ENCODE assay signal across 8 mouse cellular contexts in genomic region chr13:56134631-56135181, GRCm38 (mm10). TPM values are rescaled to one million over a fixed set of nuclear protein-coding genes. Genes with fewer than 3 reads are reported as not detected.
A peak's percentile ranks its signal among the peaks of the same experiment; 100 is the strongest.
DNase-seq lines count a peak whose midpoint lies in the region; ATAC-seq and TF ChIP-seq lines count a peak whose summit lies in the region.

No protein-coding gene starts in this region.

- peak overlapping the region; percentile 88 for H3K4me2 ChIP-seq in forebrain, embryonic 12.5 days

- H3K27me3 ChIP-seq in forebrain, embryonic 12.5 days = 0 out of 2 replicates have a peak, but pooled peaks cover 3% of the 10 kb centered on the region
- no peaks in the 10 kb centered on the region for H3K27me3 ChIP-seq in kidney, adult 2 months (replicated peaks; ENCODE audit: control insufficient read depth, insufficient read depth, low read length)
- H3K27me3 ChIP-seq in midbrain, embryonic 10.5 days (ENCODE audit: low read depth, poor library complexity, severe bottlenecking) = no peaks in the 10 kb centered on the region

- H3K4me1 ChIP-seq in forebrain, embryonic 12.5 days = peaks cover 33% of the 10 kb centered on the region
- H3K4me1 ChIP-seq in kidney, adult 2 months (ENCODE audit: control insufficient read depth, insufficient read depth, low read length) = peaks cover 3% of the 10 kb centered on the region; the same call in 1 of the 2 replicates
- peaks cover 42% of the 10 kb centered on the region for H3K4me1 ChIP-seq in midbrain, embryonic 10.5 days

- ATAC-seq in forebrain, embryonic 12.5 days (ENCODE audit: low FRiP score) = peak; percentile 51

- peak overlapping the region; percentile 86 for H3K27ac ChIP-seq in forebrain, embryonic 12.5 days
- H3K27ac ChIP-seq in kidney, adult 2 months (ENCODE audit: insufficient read depth, low read depth, low read length) = peak overlapping the region; percentile 54; the same call in 1 of the 2 replicates
- H3K27ac ChIP-seq in midbrain, embryonic 10.5 days (replicated peaks) = peak overlapping the region; percentile 99

- DNase-seq in right cerebral cortex, adult 18-20 months = peak; percentile 15
- no peak for DNase-seq in right cerebral cortex, postnatal 36 days (ENCODE audit: low spot score in 2 of 2)
- DNase-seq in adrenal gland, postnatal 36 days = peak; percentile 43 to 61
- peak; percentile 50 for DNase-seq in kidney, adult 2 months
- DNase-seq in midbrain, embryonic 10.5 days (ENCODE audit: low spot score) = peak; percentile 60
- peak; percentile 30 to 80 for DNase-seq in spleen, postnatal 4 days (ENCODE audit: low spot score in 2 of 2)
- no peak for DNase-seq in frontal cortex, postnatal 25 days (ENCODE audit: low spot score in 2 of 2)

- peak overlapping the region; percentile 98 for H3K9ac ChIP-seq in forebrain, embryonic 12.5 days

- peaks cover 25% of the 10 kb centered on the region for H3K36me3 ChIP-seq in forebrain, embryonic 12.5 days (replicated peaks)
- H3K36me3 ChIP-seq in kidney, adult 2 months (ENCODE audit: control insufficient read depth, insufficient read depth, low read length) = no peaks in the 10 kb centered on the region
- H3K36me3 ChIP-seq in midbrain, embryonic 10.5 days = peaks cover 39% of the 10 kb centered on the region

- peak overlapping the region; percentile 98 for H3K4me3 ChIP-seq in forebrain, embryonic 12.5 days (replicated peaks)
- H3K4me3 ChIP-seq in kidney, adult 2 months (ENCODE audit: insufficient read depth, low read depth, low read length) = peak overlapping the region; percentile 87
- H3K4me3 ChIP-seq in midbrain, embryonic 10.5 days = peak overlapping the region; percentile 100

- no peak for TF ChIP-seq CTCF in kidney, adult 2 months (conservative IDR thresholded peaks at IDR 0.05; ENCODE audit: insufficient read depth, insufficient read length, low read depth, low read length)

- WGBS in forebrain, embryonic 12.5 days = under 1% methylated on average over 49 of the region's 50 CpGs
- under 1% methylated on average over 50 of the region's 50 CpGs for WGBS in kidney, adult 2 months
- WGBS in midbrain, embryonic 10.5 days = under 1% methylated on average over 50 of the region's 50 CpGs

- H3K9me3 ChIP-seq in forebrain, embryonic 12.5 days = no peaks in the 10 kb centered on the region
- H3K9me3 ChIP-seq in midbrain, embryonic 10.5 days (replicated peaks) = no peaks in the 10 kb centered on the region

- no peak for TF ChIP-seq POLR2A in kidney, adult 2 months (IDR thresholded peaks at IDR 0.05; ENCODE audit: low read depth, low read length)

RNA-seq across cellular contexts. Expression of gene H2afy, which starts 1.5 kb away (rescaled TPM):
- 100 to 1,000 TPM; 119 to 146 TPM for total RNA-seq in adrenal gland, postnatal 36 days (2021)
- polyA plus RNA-seq in forebrain, embryonic 12.5 days (2016; fragmentation: Nextera tagmentation; extraction: Ambion mirVana) = 651 and 663 TPM in 2 replicates
- 74.5 and 89.3 TPM in 2 replicates for polyA plus RNA-seq in kidney, adult 2 months (2012; rRNA removed)
- 526 and 546 TPM in 2 replicates for polyA plus RNA-seq in midbrain, embryonic 10.5 days (2016; fragmentation: Nextera tagmentation; extraction: Ambion mirVana)

RNA-seq across cellular contexts. Expression of gene Tifab, which starts 44.0 kb away (rescaled TPM):
- 1 to 10 TPM; 1.4 to 1.7 TPM for total RNA-seq in adrenal gland, postnatal 36 days (2021)
- 0.64 and 0.77 TPM in 2 replicates for polyA plus RNA-seq in forebrain, embryonic 12.5 days (2016; fragmentation: Nextera tagmentation; extraction: Ambion mirVana)
- polyA plus RNA-seq in kidney, adult 2 months (2012; rRNA removed) = 2.4 and 2.8 TPM in 2 replicates
- polyA plus RNA-seq in midbrain, embryonic 10.5 days (2016; fragmentation: Nextera tagmentation; extraction: Ambion mirVana) = 1.4 and 1.6 TPM in 2 replicates

Comparison
In these comparisons a context has a peak if more than half of its experiments do, and no peak if none do; other contexts are left out.
1. DNase-seq: peak in right cerebral cortex, adult 18-20 months (single experiment), adrenal gland, postnatal 36 days (2 of 2), kidney, adult 2 months (single experiment), midbrain, embryonic 10.5 days (single experiment) and spleen, postnatal 4 days (2 of 2); none in right cerebral cortex, postnatal 36 days (0 of 2) and frontal cortex, postnatal 25 days (0 of 2).
2. Peak in every context shown above with its lines, with median percentiles within 50 percentile points of each other: H3K27ac ChIP-seq and H3K4me3 ChIP-seq.